Mouse (Mus musculus): ENCODE measurements around the gene Rusc1.
A peak's percentile ranks its signal among the peaks of the same experiment; 100 is the strongest.

Rusc1 gene

GRCm38 (mm10) chr3:89093175-89093574 is at the start of gene Rusc1:
TSS of gene Rusc1 (minus strand) at chr3:89093311.
- Histone ChIP-seq H3K4me3 (replicated peaks; ENCODE audit: low read length) (peak within 1 kb of the TSS; percentile 90), H3K27me3 (ENCODE audit: insufficient read depth, low read length) (peaks cover 48% of the 10 kb centered on the region), H3K9me3 (ENCODE audit: low read length) (no peaks in the 10 kb centered on the region), H3K4me1 (replicated peaks; ENCODE audit: low read depth, low read length) (peaks cover 75% of the 10 kb centered on the region), H3K36me3 (ENCODE audit: insufficient read depth, low read length) (peaks cover 51% of the 10 kb centered on the region)
- TF ChIP-seq NANOG (IDR thresholded peaks at IDR 0.05; ENCODE audit: borderline replicate concordance, low read length) = peak; percentile 5; the same call in 1 of the 2 replicates
- TF ChIP-seq POU5F1 (IDR thresholded peaks at IDR 0.05; ENCODE audit: borderline replicate concordance, low read length) = no peak
- TF ChIP-seq CTCF (conservative IDR thresholded peaks at IDR 0.05; ENCODE audit: low read length) = no peak

GRCm38 (mm10) chr3:89136365-89136764 is 43.3 kb upstream of the Rusc1 start:
- no peak for TF ChIP-seq POU5F1 (IDR thresholded peaks at IDR 0.05; ENCODE audit: borderline replicate concordance, low read length)
- no peak for TF ChIP-seq NANOG (IDR thresholded peaks at IDR 0.05; ENCODE audit: borderline replicate concordance, low read length)
- peak; percentile 50 for TF ChIP-seq CTCF (conservative IDR thresholded peaks at IDR 0.05; ENCODE audit: low read length)
- peaks cover 34% of the 10 kb centered on the region for H3K4me1 ChIP-seq (replicated peaks; ENCODE audit: low read depth, low read length)

GRCm38 (mm10) chr3:89135958-89136357 is 42.8 kb upstream of the Rusc1 start, which contains the start of gene Pklr:
TSS of gene Pklr (plus strand) at chr3:89136142.
- Histone ChIP-seq H3K9me3 (ENCODE audit: low read length) (no peaks in the 10 kb centered on the region), H3K36me3 (ENCODE audit: insufficient read depth, low read length) (no peaks in the 10 kb centered on the region), H3K4me1 (replicated peaks; ENCODE audit: low read depth, low read length) (peaks cover 31% of the 10 kb centered on the region), H3K4me3 (replicated peaks; ENCODE audit: low read length) (peak within 1 kb of the TSS; percentile 75), H3K27me3 (ENCODE audit: insufficient read depth, low read length) (peaks cover 48% of the 10 kb centered on the region)
- no peak for TF ChIP-seq POU5F1 (IDR thresholded peaks at IDR 0.05; ENCODE audit: borderline replicate concordance, low read length)

More at GRCm38 (mm10) chr3:89136365-89136764, 43.3 kb upstream of the Rusc1 start:
- H3K9me3 ChIP-seq (ENCODE audit: low read length) = no peaks in the 10 kb centered on the region
- H3K4me3 ChIP-seq (replicated peaks; ENCODE audit: low read length) = no peak overlapping the region; the same call in 1 of the 2 replicates
- peaks cover 52% of the 10 kb centered on the region for H3K27me3 ChIP-seq (ENCODE audit: insufficient read depth, low read length)
- H3K36me3 ChIP-seq (ENCODE audit: insufficient read depth, low read length) = no peaks in the 10 kb centered on the region

GRCm38 (mm10) chr3:89133752-89134151 is 40.6 kb upstream of the Rusc1 start:
- H3K4me3 ChIP-seq (replicated peaks; ENCODE audit: low read length) = no peak overlapping the region
- peaks cover 48% of the 10 kb centered on the region for H3K27me3 ChIP-seq (ENCODE audit: insufficient read depth, low read length)
- H3K4me1 ChIP-seq (replicated peaks; ENCODE audit: low read depth, low read length) = peaks cover 29% of the 10 kb centered on the region
- H3K9me3 ChIP-seq (ENCODE audit: low read length) = no peaks in the 10 kb centered on the region
- no peak for TF ChIP-seq CTCF (conservative IDR thresholded peaks at IDR 0.05; ENCODE audit: low read length)
- TF ChIP-seq POU5F1 (IDR thresholded peaks at IDR 0.05; ENCODE audit: borderline replicate concordance, low read length) = no peak
- TF ChIP-seq NANOG (IDR thresholded peaks at IDR 0.05; ENCODE audit: borderline replicate concordance, low read length) = no peak
- H3K36me3 ChIP-seq (ENCODE audit: insufficient read depth, low read length) = no peaks in the 10 kb centered on the region

- H3K4me3 ChIP-seq (replicated peaks; ENCODE audit: low read length) = no peak overlapping the region
- H3K27me3 ChIP-seq (ENCODE audit: insufficient read depth, low read length) = peaks cover 48% of the 10 kb centered on the region
- H3K4me1 ChIP-seq (replicated peaks; ENCODE audit: low read depth, low read length) = peaks cover 26% of the 10 kb centered on the region
- no peaks in the 10 kb centered on the region for H3K36me3 ChIP-seq (ENCODE audit: insufficient read depth, low read length)
- H3K9me3 ChIP-seq (ENCODE audit: low read length) = no peaks in the 10 kb centered on the region
- TF ChIP-seq POU5F1 (IDR thresholded peaks at IDR 0.05; ENCODE audit: borderline replicate concordance, low read length) = no peak
Observed at GRCm38 (mm10) chr3:89133063-89133450, 39.9 kb upstream of the Rusc1 start.

GRCm38 (mm10) chr3:89132285-89133062 is 39.4 kb upstream of the Rusc1 start:
- Histone ChIP-seq H3K27me3 (ENCODE audit: insufficient read depth, low read length) (peaks cover 48% of the 10 kb centered on the region), H3K4me1 (replicated peaks; ENCODE audit: low read depth, low read length) (peaks cover 24% of the 10 kb centered on the region), H3K9me3 (ENCODE audit: low read length) (no peaks in the 10 kb centered on the region), H3K36me3 (ENCODE audit: insufficient read depth, low read length) (no peaks in the 10 kb centered on the region), H3K4me3 (replicated peaks; ENCODE audit: low read length) (peak overlapping the region; percentile 52)
- TF ChIP-seq NANOG (IDR thresholded peaks at IDR 0.05; ENCODE audit: borderline replicate concordance, low read length) (no peak), POU5F1 (IDR thresholded peaks at IDR 0.05; ENCODE audit: borderline replicate concordance, low read length) (no peak), CTCF (conservative IDR thresholded peaks at IDR 0.05; ENCODE audit: low read length) (no peak)

GRCm38 (mm10) chr3:89131816-89132215 is 38.7 kb upstream of the Rusc1 start:
- Histone ChIP-seq H3K9me3 (ENCODE audit: low read length) (no peaks in the 10 kb centered on the region), H3K4me3 (replicated peaks; ENCODE audit: low read length) (no peak overlapping the region), H3K4me1 (replicated peaks; ENCODE audit: low read depth, low read length) (peaks cover 17% of the 10 kb centered on the region), H3K27me3 (ENCODE audit: insufficient read depth, low read length) (peaks cover 48% of the 10 kb centered on the region), H3K36me3 (ENCODE audit: insufficient read depth, low read length) (no peaks in the 10 kb centered on the region)
- TF ChIP-seq POU5F1 (IDR thresholded peaks at IDR 0.05; ENCODE audit: borderline replicate concordance, low read length) = no peak
- TF ChIP-seq CTCF (conservative IDR thresholded peaks at IDR 0.05; ENCODE audit: low read length) = no peak
- TF ChIP-seq NANOG (IDR thresholded peaks at IDR 0.05; ENCODE audit: borderline replicate concordance, low read length) = no peak

- no peaks in the 10 kb centered on the region; the same call in 1 of the 2 replicates for H3K9me3 ChIP-seq (ENCODE audit: low read length)
- H3K27me3 ChIP-seq (ENCODE audit: insufficient read depth, low read length) = peaks cover 36% of the 10 kb centered on the region
- no peaks in the 10 kb centered on the region for H3K36me3 ChIP-seq (ENCODE audit: insufficient read depth, low read length)
- H3K4me1 ChIP-seq (replicated peaks; ENCODE audit: low read depth, low read length) = peaks cover 7% of the 10 kb centered on the region
- H3K4me3 ChIP-seq (replicated peaks; ENCODE audit: low read length) = no peak overlapping the region
- TF ChIP-seq CTCF (conservative IDR thresholded peaks at IDR 0.05; ENCODE audit: low read length) (no peak), POU5F1 (IDR thresholded peaks at IDR 0.05; ENCODE audit: borderline replicate concordance, low read length) (no peak), NANOG (IDR thresholded peaks at IDR 0.05; ENCODE audit: borderline replicate concordance, low read length) (no peak)
Observed at GRCm38 (mm10) chr3:89129908-89130307, 36.8 kb upstream of the Rusc1 start.

Data from E14TG2a.4 (cell line).